Mouse (Mus musculus): ENCODE results near the gene Rps6ka4.

DNA sequence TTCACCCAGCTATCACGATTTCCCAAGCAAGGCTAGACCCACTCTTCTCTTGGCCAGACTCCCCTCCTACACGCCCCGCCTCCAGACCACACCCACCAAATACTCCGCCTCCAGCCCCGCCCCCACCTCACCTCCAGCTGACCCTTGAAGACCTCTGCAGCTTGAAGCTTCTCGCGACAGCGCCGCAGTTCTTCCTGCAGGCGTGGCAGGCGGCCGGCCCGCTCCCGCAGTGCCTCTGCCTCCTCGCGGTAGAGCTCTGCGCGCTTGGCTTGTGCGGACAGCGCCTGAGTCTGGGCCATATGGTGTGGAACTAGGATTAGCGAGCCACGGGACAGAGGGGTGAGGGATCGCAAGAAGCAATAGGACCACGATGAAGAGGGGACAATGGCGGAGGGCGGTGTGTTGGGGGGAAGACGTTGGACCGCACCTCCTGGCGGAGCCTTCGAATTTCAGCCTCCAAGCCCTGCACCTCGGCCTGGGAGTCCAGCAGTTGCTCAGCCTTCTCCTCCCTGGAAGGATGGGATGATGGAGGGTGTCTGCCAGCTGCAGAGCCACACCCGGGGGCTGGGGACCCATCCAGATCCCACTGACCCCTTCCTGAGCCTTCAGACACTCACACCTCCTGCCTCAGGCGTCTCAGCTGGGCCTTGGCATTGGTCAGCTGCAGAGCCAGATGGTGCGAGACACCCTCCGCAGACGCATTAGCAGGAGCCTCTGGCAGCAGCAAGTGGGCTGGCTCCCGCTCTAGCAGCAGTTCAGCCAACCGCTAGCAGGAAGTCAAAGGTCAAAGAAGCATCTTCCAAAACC, 15.0 kb upstream of the Rps6ka4 start:
- TF ChIP-seq POLR2A (IDR thresholded peaks at IDR 0.05; ENCODE audit: insufficient read length, low read depth) (no peak), CEBPB (IDR thresholded peaks at IDR 0.05; ENCODE audit: insufficient read depth, poor library complexity, severe bottlenecking) (no peak), SRF (IDR thresholded peaks at IDR 0.05; ENCODE audit: control insufficient read depth, insufficient read length, low read depth) (no peak)

Measured in myocyte (in vitro differentiated cells).